Mouse (Mus musculus) left cerebral cortex, adult 2 months (tissue): ENCODE results near the gene Ckm. TPM values are rescaled to one million over a fixed set of nuclear protein-coding genes. Genes with fewer than 3 reads are reported as not detected.
A peak's percentile ranks its signal among the peaks of the same experiment; 100 is the strongest.

Source experiments
- DNase-seq, 2 experiments: peaks; one replicate each; pipeline ENCODE4 v3.0.0; 2021 to 2022; ENCODE audit warnings: low spot score in 2 of 2, mixed read lengths in 1 of 2; ENCODE audit errors: extremely low spot score in 1 of 2
- H3K27ac ChIP-seq: fragments of 200-600 bp; 2 replicates; pipeline ENCODE4 v1.8.1; 2022
- H3K4me3 ChIP-seq: fragments of 200-600 bp; 2 replicates; pipeline ENCODE4 v1.8.1; 2022
- CTCF ChIP-seq: fragments of 200-600 bp; IDR thresholded peaks from 2 replicates; pipeline ENCODE4 v1.8.1; 2022; ENCODE audit warnings: antibody characterized with exemption, mild to moderate bottlenecking, moderate library complexity
- intact Hi-C: fragments of 180-260 bp; cut with DNase I; formaldehyde crosslinking; loops from one replicate; pipeline ENCODE4 v1.15.1; 2025
- total RNA-seq, 2 experiments: library from RNA; stranded (reverse); gene quantifications; 2 replicates each; pipeline ENCODE4 v1.2.3; 2021

Ckm gene
- total RNA-seq, 2 experiments from 2014 or later = not detected

- intact Hi-C loops = no loop called here
- no peak for TF ChIP-seq CTCF
- peak; percentile 84 to 85 for DNase-seq
These were observed 16.5 kb downstream of the Ckm start for GRCm38 (mm10) chr7:19420821-19421636.

GRCm38 (mm10) chr7:19423083-19423482 is 18.5 kb downstream of the Ckm start:
- no peak for DNase-seq
- no peak overlapping the region for H3K27ac ChIP-seq
- no peak overlapping the region for H3K4me3 ChIP-seq
- TF ChIP-seq CTCF = no peak
- intact Hi-C loops = no loop called here

More at GRCm38 (mm10) chr7:19420821-19421636, 16.5 kb downstream of the Ckm start:
- Histone ChIP-seq H3K4me3 (peak overlapping the region; percentile 57), H3K27ac (peak overlapping the region; percentile 51; the same call in 1 of the 2 replicates)

GRCm38 (mm10) chr7:19424051-19424450 is 19.5 kb downstream of the Ckm start:
- no peak overlapping the region for H3K4me3 ChIP-seq
- intact Hi-C loops = no loop called here
- no peak overlapping the region for H3K27ac ChIP-seq
- no peak for DNase-seq
- TF ChIP-seq CTCF = no peak

DNA sequence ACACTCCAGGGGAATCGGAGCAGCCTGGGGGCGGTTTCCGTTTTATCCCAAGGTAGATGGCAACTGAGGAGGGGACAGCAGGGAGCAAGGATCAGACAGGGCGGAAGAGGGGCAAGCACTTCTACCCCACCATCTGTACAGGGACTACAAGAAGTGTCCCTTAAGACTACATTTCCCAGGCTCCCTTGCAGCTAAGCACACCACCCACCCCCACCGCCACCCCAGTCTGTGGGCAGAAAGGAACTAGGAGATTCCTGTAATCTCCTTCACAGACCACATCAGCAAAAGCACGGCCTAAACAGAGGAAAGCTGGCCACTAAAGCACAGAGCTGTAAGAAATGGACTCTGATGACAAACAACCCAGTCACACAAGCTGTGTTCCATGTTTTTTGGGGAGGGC is 21.8 kb downstream of the Ckm start:
- H3K27ac ChIP-seq = peak overlapping the region; percentile 81
- no peak for TF ChIP-seq CTCF
- no peak overlapping the region for H3K4me3 ChIP-seq
- peak in 1 of 2 experiments; percentile 51 for DNase-seq
- intact Hi-C loops = no loop called here

DNA sequence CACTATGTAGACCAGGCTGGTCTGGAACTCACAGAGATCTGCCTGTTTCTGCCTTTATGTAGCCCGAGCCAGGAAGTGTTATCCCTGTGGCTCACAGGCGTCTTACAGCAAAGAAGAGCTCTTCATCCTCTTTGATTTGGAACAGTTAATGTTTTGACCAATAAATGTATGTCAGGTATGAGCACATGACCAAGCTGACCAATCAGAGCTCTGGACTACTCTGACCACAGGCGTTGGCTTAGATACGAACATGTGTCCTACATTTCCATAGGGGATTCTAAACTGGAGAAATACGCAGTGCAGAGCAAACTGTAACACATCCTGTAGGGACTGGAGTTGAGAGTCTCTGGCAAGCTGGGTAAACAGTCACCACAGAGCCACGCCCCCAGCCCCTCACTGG is 22.3 kb downstream of the Ckm start:
- H3K27ac ChIP-seq = peak overlapping the region; percentile 81
- DNase-seq = no peak

DNA sequence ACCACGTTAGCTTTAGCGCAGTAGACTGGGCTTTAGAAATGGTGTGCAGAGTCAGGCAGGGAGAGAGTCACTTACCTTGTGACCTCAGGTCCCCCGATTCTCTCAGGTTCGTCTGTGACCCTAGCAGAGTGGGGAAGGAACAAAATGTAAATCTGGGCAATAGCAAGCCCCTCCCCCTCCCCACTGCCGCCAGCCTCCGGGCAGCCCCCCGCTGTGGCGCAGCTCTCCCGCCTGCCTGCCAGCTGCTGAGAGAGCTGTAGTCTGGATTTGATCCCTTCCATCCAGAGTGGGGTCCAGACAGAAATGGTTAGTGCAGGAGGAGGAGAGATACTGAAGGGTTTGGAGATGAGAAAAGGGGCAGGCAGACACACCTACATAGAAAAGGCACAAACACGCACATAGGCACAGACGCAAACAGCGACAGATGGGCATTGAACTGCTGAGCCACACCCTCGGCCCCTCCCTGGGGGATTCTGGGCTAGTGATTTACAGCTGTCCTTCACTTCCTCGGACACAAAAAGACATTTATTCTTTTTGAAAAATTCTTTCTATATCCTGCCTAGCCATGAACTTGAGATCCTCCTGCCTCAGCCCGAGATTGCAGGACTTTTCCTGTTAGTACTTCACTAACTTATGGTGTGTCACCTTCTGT is 23.5 kb downstream of the Ckm start:
- DNase-seq = no peak
- no peak overlapping the region; the same call in 1 of the 2 replicates for H3K27ac ChIP-seq
- intact Hi-C loops = no loop called here
- no peak overlapping the region for H3K4me3 ChIP-seq
- no peak for TF ChIP-seq CTCF

More for the DNA sequence above, 22.3 kb downstream of the Ckm start:
- intact Hi-C loops = no loop called here
- H3K4me3 ChIP-seq = no peak overlapping the region
- TF ChIP-seq CTCF = no peak

DNA sequence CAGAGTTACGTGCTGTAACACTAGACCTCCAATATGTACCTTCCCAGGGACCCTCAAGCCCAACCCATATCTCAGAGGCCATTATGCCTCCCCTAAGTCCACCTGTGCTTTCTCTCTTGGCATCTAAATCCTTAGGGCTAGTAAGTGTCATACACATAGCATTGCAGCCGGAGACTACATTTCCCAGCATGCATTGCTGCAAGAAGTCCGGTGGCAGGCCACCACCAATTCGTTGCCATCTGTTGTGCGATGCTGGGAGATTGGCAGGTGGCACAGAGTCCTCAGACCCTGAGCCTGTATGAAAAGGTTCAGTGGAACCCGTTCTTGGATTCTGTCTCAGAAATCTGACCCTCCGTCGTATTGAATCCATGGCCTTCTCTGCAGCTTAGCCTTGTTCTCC is 25.1 kb downstream of the Ckm start:
- TF ChIP-seq CTCF = no peak
- Histone ChIP-seq H3K4me3 (no peak overlapping the region), H3K27ac (no peak overlapping the region)
- intact Hi-C loops = no loop called here
- no peak for DNase-seq

GRCm38 (mm10) chr7:19430402-19430801 is 25.8 kb downstream of the Ckm start:
- DNase-seq = no peak
- intact Hi-C loops = no loop called here
- TF ChIP-seq CTCF = no peak
- Histone ChIP-seq H3K27ac (no peak overlapping the region), H3K4me3 (no peak overlapping the region)

GRCm38 (mm10) chr7:19432475-19432874 is 27.9 kb downstream of the Ckm start:
- Histone ChIP-seq H3K4me3 (no peak overlapping the region), H3K27ac (no peak overlapping the region)
- peak; percentile 33 for TF ChIP-seq CTCF
- DNase-seq = no peak
- intact Hi-C loops = no loop called here

DNA sequence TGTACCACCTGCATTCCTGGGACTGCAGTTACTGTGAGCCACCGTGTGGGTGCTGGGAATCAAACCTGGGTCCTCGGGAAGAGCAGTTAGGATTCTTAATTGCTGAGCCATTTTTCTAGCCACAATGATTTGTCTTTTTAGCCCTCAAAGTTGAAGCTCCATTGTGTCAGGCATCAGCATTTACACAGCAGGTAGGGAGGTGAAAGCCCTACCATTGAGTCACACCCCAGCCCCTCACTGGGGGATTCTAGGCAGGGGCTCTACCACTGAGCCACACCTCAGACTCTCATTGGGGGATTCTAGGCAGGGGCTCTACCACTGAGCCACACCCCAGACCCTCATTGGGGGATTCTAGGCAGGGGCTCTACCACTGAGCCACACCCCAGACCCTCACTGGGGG is 31.7 kb downstream of the Ckm start:
- no peak for TF ChIP-seq CTCF
- H3K27ac ChIP-seq = no peak overlapping the region
- no peak overlapping the region for H3K4me3 ChIP-seq
- intact Hi-C loops = no loop called here
- DNase-seq = no peak

DNA sequence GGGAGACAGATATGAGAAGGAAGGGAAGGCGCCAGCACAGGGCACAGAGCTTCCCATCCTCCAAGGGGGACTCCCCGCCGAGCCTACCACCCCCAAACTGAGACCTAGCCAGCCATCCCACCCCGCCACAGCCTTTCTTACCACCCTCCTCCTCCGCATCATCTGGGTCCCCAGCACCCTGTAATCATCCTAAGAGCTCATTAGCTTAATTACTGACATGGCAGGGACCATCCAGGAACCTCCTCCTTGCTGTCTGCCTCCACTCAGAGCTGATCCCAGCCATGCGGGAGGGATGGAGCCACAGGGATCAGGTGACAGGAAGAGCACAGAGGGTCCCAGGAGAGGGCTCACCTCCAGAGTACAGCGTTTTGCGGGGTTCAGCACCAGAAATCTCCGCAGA is 32.5 kb downstream of the Ckm start:
- Histone ChIP-seq H3K4me3 (no peak overlapping the region), H3K27ac (no peak overlapping the region)
- intact Hi-C loops = no loop called here
- TF ChIP-seq CTCF = no peak
- no peak for DNase-seq

- TF ChIP-seq CTCF = no peak
- Histone ChIP-seq H3K4me3 (no peak overlapping the region), H3K27ac (no peak overlapping the region)
- intact Hi-C loops = no loop called here
- no peak for DNase-seq
These were observed 37.0 kb downstream of the Ckm start for GRCm38 (mm10) chr7:19441448-19442091.
